Mouse (Mus musculus): ENCODE results near the gene Slc2a1. TPM values are rescaled to one million over a fixed set of nuclear protein-coding genes. Genes with fewer than 3 reads are reported as not detected.

The Slc2a1 gene
- polyA plus RNA-seq (2012): 24.4 and 31.9 TPM in 2 replicates

GRCm38 (mm10) chr4:119108495-119109408, at the start of gene Slc2a1:
TSS of gene Slc2a1 (plus strand) at chr4:119108711.

GRCm38 (mm10) chr4:119173851-119174453, 65.4 kb downstream of the Slc2a1 start, which contains the start of gene Zfp691:
TSS of gene Zfp691 (minus strand) at chr4:119174195.

Other genes starting within 250 kb of the Slc2a1 start
- not detected in 2 replicates for gene Olfr1331, start 244.1 kb upstream of the Slc2a1 start, polyA plus RNA-seq (2012)
- gene Olfr1330, start 220.1 kb upstream of the Slc2a1 start, polyA plus RNA-seq (2012): not detected in 2 replicates
- not detected in 2 replicates for gene Olfr1329, start 191.2 kb upstream of the Slc2a1 start, polyA plus RNA-seq (2012)
- gene Olfr1328, start 170.1 kb upstream of the Slc2a1 start, polyA plus RNA-seq (2012): not detected in 2 replicates
- gene Lao1, start 147.1 kb upstream of the Slc2a1 start, polyA plus RNA-seq (2012): 0.09 TPM in 1 of 2 replicates, not detected in the other
- gene Zfp691, start 65.5 kb downstream of the Slc2a1 start, polyA plus RNA-seq (2012): 5.0 and 5.8 TPM in 2 replicates
- gene Ermap, start 81.3 kb downstream of the Slc2a1 start, polyA plus RNA-seq (2012): 16.4 and 22.6 TPM in 2 replicates
- gene Svbp, start 86.6 kb downstream of the Slc2a1 start, polyA plus RNA-seq (2012): 112 and 123 TPM in 2 replicates
- not detected in 2 replicates for gene Tmem269, start 109.5 kb downstream of the Slc2a1 start, polyA plus RNA-seq (2012)
- gene AU022252, start 124.0 kb downstream of the Slc2a1 start, polyA plus RNA-seq (2012): 5.1 and 9.7 TPM in 2 replicates
- 15.2 and 19.0 TPM in 2 replicates for gene P3h1, start 124.2 kb downstream of the Slc2a1 start, polyA plus RNA-seq (2012)
- not detected in 2 replicates for gene Cldn19, start 146.7 kb downstream of the Slc2a1 start, polyA plus RNA-seq (2012)
- 2,148 and 2,363 TPM in 2 replicates for gene Ybx1, start 185.9 kb downstream of the Slc2a1 start, polyA plus RNA-seq (2012)
- 2.2 and 2.7 TPM in 2 replicates for gene Ppih, start 211.8 kb downstream of the Slc2a1 start, polyA plus RNA-seq (2012)

Data from megakaryocyte-erythroid progenitor cell, adult 5 weeks (primary cell).